Mouse (Mus musculus) spleen, adult 2 months (tissue): ENCODE results near the gene S100a10. TPM values are rescaled to one million over a fixed set of nuclear protein-coding genes. Genes with fewer than 3 reads are reported as not detected.

Source experiments
- DNase-seq, 2 experiments: peaks; one replicate each; pipeline versions ENCODE4 v3.0.0 to v3.0.0-alpha.2; 2012 to 2021; ENCODE audit warnings: low spot score in 2 of 2, low read depth in 1 of 2
- H3K27ac ChIP-seq: fragments of 200-500 bp; 2 replicates; pipeline ENCODE4 v1.5.1; 2012; ENCODE audit warnings: low read length, inconsistent platforms; ENCODE audit not compliant: insufficient read depth
- H3K27me3 ChIP-seq: fragments of 200-500 bp; 2 replicates; pipeline ENCODE4 v1.6.1; 2012; ENCODE audit warnings: mild to moderate bottlenecking, moderate library complexity, low read length, inconsistent platforms; ENCODE audit not compliant: control insufficient read depth, insufficient read depth
- H3K36me3 ChIP-seq: fragments of 200-500 bp; 2 replicates; pipeline ENCODE4 v1.6.1; 2012; ENCODE audit warnings: mild to moderate bottlenecking, low read length, inconsistent platforms; ENCODE audit not compliant: control insufficient read depth, insufficient read depth
- H3K4me1 ChIP-seq: fragments of 200-500 bp; 2 replicates; pipeline ENCODE4 v1.6.1; 2011; ENCODE audit warnings: inconsistent platforms; ENCODE audit not compliant: control insufficient read depth, insufficient read depth, insufficient read length
- H3K4me3 ChIP-seq: fragments of 200-500 bp; 2 replicates; pipeline ENCODE4 v1.5.1; 2011; ENCODE audit warnings: mild to moderate bottlenecking, inconsistent platforms; ENCODE audit not compliant: insufficient read depth, insufficient read length; ENCODE audit errors: extremely low read depth
- CTCF ChIP-seq: fragments of 200-500 bp; IDR thresholded peaks from 2 replicates; pipeline ENCODE4 v1.5.1; 2011; ENCODE audit warnings: mild to moderate bottlenecking, inconsistent platforms; ENCODE audit not compliant: insufficient read depth, insufficient read length, insufficient replicate concordance; ENCODE audit errors: extremely low read depth
- POLR2A ChIP-seq: fragments of 200-500 bp; IDR thresholded peaks from 2 replicates; pipeline ENCODE4 v1.6.1; 2011; ENCODE audit warnings: low read depth, low read length, inconsistent platforms
- WGBS: fragments of 180-500 bp; shearing (Covaris S2); methylation state at CpG from one replicate; pipeline ENCODE4 v1.1.7; 2018; 5-methylcytosine and 5-hydroxymethylcytosine counted together
- polyA plus RNA-seq: library from polyadenylated mRNA; depleted of rRNA; stranded (reverse); fragments of >200 nt; gene quantifications from 2 replicates; pipeline ENCODE4 v1.2.3, GENCODE M21; 2012

The S100a10 gene
- polyA plus RNA-seq, 1 experiment = 36.2 TPM

DNA sequence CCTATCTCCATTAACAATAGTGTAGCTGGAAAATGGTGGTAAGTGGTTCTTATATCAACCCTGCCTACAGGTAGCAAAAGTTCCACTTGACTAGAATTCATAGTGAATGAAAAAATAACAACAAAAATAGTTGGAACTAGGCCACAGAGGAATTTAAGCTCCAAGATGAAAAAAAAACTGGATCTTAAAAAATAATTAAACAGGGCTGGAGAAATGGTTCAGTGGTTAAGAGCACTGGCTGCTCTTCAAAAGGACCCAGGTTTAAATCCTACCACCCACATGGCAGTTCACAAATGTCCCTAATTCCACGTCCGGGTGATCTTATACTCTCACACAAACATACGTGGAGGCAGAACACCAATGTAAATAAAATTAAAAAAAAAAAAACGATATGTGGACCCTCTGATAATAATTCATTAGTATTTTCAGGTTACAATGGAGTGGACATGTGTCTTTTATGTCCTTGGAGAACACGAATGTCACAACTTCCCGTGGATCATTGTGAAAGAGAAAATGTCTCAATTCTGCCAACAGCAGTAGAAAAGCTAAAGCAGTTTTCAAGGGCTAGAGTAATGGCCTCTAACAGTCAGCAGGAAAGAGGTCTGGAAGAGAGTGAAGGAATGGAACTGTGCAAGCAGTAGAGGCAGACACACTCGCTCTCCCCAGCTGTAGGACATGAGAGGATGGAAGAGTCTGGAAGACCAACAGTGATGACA, 42.3 kb upstream of the S100a10 start:
- Histone ChIP-seq H3K36me3 (no peaks in the 10 kb centered on the region), H3K4me3 (no peak overlapping the region), H3K4me1 (no peaks in the 10 kb centered on the region), H3K27me3 (no peaks in the 10 kb centered on the region), H3K27ac (no peak overlapping the region)
- TF ChIP-seq CTCF (no peak), POLR2A (no peak)
- no peak for DNase-seq
- 80% methylated on average over 7 of the region's 7 CpGs for WGBS

DNA sequence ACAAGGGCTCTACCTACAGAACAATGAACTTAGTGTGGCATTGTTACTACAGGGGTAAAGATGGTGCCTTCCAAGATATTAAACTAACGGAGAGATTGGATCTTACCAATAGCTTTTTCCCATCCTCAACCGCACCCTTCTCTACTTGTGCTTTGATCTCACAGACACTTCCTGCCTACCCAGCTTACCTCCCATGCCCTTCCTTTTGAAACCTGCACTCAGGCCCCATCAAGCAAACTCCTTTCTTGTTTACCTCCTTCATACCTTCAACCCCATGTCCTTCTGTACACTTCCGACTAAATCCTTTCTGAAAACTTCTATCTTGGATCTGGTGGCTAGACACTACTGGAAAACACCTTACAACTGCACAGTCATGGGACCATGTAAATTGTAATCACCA, 40.3 kb upstream of the S100a10 start:
- no peak for DNase-seq
- TF ChIP-seq CTCF = no peak
- TF ChIP-seq POLR2A = no peak

DNA sequence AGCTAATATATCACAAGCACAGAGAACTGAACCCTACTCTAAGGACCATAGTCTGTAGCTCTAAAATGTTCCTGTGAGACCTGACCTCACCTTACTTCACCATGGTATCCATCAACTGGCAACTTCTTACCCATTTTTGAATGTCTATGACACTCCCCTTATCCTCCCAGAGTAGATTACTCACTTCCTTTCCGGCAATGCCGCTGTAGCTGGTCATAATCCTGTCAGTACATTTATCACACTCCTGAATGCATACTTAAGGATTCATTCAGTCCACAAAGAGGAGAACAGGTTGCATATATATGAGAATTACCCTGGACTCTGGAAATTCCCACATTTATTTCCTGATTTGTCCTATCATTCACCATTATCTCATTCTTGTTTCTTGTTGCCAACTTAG, 37.5 kb upstream of the S100a10 start:
- TF ChIP-seq POLR2A (no peak), CTCF (no peak)
- WGBS = 84% methylated on average over 2 of the region's 2 CpGs

More for the DNA sequence above, 40.3 kb upstream of the S100a10 start:
- no peaks in the 10 kb centered on the region for H3K27me3 ChIP-seq
- 79% methylated on average over 3 of the region's 3 CpGs for WGBS
- no peak overlapping the region for H3K4me3 ChIP-seq
- H3K4me1 ChIP-seq = no peaks in the 10 kb centered on the region
- H3K27ac ChIP-seq = no peak overlapping the region
- H3K36me3 ChIP-seq = no peaks in the 10 kb centered on the region

DNA sequence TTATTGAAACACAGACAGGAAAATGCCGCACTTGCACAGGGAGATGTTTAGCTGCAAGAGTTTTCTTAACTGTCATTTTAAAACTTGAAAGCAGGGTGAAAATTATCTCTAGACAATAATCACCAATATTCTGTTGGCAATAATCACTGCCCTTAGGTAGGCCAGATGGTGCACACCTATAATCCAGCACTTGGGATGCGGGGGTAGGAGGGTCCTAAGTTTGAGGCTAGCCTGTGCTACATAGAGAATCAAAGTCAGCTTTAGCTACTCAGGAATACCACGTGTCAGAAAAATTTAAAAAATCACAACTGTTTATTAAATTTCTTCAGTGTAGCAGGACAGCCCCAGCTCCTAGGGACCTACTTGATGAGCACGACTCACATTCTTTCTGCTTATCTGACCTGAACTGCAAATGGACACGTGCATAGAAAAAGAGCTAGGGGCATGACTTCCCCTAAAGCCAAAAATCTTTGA, 35.0 kb upstream of the S100a10 start:
- H3K36me3 ChIP-seq = peaks cover 2% of the 10 kb centered on the region; the same call in 1 of the 2 replicates
- WGBS = 56% methylated on average over 5 of the region's 5 CpGs
- no peak for DNase-seq
- TF ChIP-seq POLR2A (no peak), CTCF (no peak)
- H3K4me3 ChIP-seq = no peak overlapping the region
- H3K4me1 ChIP-seq = peaks cover 2% of the 10 kb centered on the region; the same call in 1 of the 2 replicates
- H3K27me3 ChIP-seq = no peaks in the 10 kb centered on the region
- H3K27ac ChIP-seq = no peak overlapping the region; the same call in 1 of the 2 replicates

More for the DNA sequence above, 37.5 kb upstream of the S100a10 start:
- Histone ChIP-seq H3K4me1 (peaks cover 2% of the 10 kb centered on the region; the same call in 1 of the 2 replicates), H3K27ac (no peak overlapping the region), H3K36me3 (no peaks in the 10 kb centered on the region), H3K27me3 (no peaks in the 10 kb centered on the region), H3K4me3 (no peak overlapping the region)
- no peak for DNase-seq

DNA sequence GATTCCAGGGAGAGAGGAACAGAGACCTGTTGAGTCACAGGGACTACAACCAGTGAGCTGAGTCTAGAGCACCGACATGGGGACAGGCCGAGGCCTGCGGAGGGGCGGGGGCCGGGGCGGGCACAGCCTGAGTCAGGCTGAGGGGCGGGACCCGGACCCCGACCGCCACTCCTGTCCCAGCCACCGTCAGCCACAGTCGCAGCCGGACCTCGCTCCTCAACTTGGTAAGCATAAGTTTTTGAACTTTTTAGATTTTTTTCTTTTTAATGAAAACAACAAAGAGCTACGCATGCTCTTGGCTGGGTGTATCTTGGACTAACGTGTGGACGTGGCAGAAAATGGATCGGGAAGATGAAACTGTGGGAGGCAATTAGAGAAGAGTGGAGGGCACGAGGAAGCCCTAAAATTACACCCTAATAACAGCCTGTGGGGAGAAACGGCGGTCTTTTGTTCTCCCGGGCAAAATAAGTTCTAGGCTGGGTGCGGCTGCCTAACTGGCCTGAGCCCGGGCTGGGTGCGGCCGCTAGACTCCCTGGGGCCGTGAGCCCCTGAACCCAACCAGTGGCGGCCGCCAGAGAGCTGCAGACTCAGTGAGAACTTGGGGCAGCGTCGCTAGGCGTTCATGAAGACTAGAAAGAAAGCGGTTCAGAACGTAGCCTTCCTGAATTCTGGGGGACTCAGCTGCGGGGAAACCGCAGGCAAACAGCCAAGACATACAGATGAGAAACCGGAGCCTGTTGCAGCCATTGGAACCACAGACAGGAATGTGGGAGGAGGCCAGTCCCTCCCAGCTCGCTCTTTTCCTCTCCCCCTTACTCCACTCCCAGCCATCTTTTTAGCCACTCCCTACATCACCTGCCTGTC, 34.3 kb upstream of the S100a10 start, which contains the start of gene S100a11:
TSS of gene S100a11 (plus strand) at position 159 of the 864 bp plus-strand sequence.
- 1% methylated on average over 38 of the region's 38 CpGs for WGBS

DNA sequence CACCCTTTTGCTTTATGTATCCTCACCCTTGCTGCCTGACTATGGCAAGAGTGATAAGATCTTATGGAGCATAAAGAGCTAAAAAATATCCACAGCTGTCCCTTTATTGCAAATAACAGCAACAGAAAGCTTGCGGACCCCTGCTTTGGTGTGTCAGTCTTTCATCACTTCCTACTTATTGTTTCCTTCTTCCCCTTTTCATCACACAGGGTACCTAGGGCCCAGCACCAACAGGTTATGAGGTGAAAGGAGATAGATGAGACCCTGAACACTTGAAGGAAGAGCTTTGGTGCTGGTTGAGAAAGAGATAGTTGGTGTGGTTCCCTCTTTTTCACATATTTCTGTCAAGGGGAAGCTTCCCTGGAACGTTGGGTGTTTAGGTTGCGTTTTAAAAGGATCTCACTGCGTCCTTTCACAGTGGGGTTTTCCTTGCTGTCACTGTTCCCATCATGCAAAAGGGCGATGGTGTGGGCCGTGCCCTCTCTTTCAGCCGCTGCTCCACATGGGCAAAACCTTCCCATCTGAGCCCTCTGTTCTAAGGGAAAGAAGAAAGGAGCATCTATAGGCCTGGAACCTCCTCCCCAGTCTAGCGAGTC, 33.3 kb upstream of the S100a10 start:
- Histone ChIP-seq H3K4me1 (peaks cover 2% of the 10 kb centered on the region; the same call in 1 of the 2 replicates), H3K4me3 (peak overlapping the region; percentile 21), H3K36me3 (peaks cover 7% of the 10 kb centered on the region), H3K27me3 (no peaks in the 10 kb centered on the region), H3K27ac (no peak overlapping the region)
- no peak for DNase-seq
- TF ChIP-seq CTCF = no peak
- TF ChIP-seq POLR2A = no peak
- WGBS = 58% methylated on average over 8 of the region's 8 CpGs

More for the DNA sequence above, 34.3 kb upstream of the S100a10 start, which contains the start of gene S100a11:
- TF ChIP-seq POLR2A (peak; percentile 30; the same call in 1 of the 2 replicates), CTCF (no peak)
- Histone ChIP-seq H3K27me3 (no peaks in the 10 kb centered on the region), H3K27ac (peak within 1 kb of the TSS; percentile 60), H3K4me1 (peaks cover 2% of the 10 kb centered on the region; the same call in 1 of the 2 replicates), H3K4me3 (peak within 1 kb of the TSS; percentile 69), H3K36me3 (peaks cover 2% of the 10 kb centered on the region; the same call in 1 of the 2 replicates)
- peak in 1 of 2 experiments; percentile 56 for DNase-seq
